Mouse (Mus musculus) retina, postnatal 7 days (tissue): ENCODE results near the gene Map4k5.

ENCODE experiments used
- DNase-seq: peaks from one replicate; pipeline ENCODE4 v3.0.0-alpha.2; 2012; ENCODE audit warnings: low read depth, low spot score

Gene Map4k5

GRCm38 (mm10) chr12:69788380-69788779 lies 104.6 kb downstream of the Map4k5 start:
- DNase-seq, result no peak

GRCm38 (mm10) chr12:69785471-69785870 lies 107.5 kb downstream of the Map4k5 start:
- no peak for DNase-seq

- no peak for DNase-seq
These were observed 109.6 kb downstream of the Map4k5 start for GRCm38 (mm10) chr12:69783247-69784025.

- no peak for DNase-seq
These were observed 110.9 kb downstream of the Map4k5 start for GRCm38 (mm10) chr12:69781935-69782650.

- no peak for DNase-seq
These were observed 111.5 kb downstream of the Map4k5 start for GRCm38 (mm10) chr12:69781480-69781879.

GRCm38 (mm10) chr12:69777957-69778356 lies 115.0 kb downstream of the Map4k5 start:
- DNase-seq, result no peak

GRCm38 (mm10) chr12:69777341-69777730 lies 115.7 kb downstream of the Map4k5 start:
- DNase-seq, result no peak

GRCm38 (mm10) chr12:69776607-69777340 lies 116.2 kb downstream of the Map4k5 start:
- no peak for DNase-seq

- no peak for DNase-seq
These were observed 124.2 kb downstream of the Map4k5 start for GRCm38 (mm10) chr12:69768841-69769240.

GRCm38 (mm10) chr12:69767476-69768258 lies 125.3 kb downstream of the Map4k5 start:
- DNase-seq, result no peak

- DNase-seq, result no peak
These were observed 126.7 kb downstream of the Map4k5 start for GRCm38 (mm10) chr12:69766185-69766904.

GRCm38 (mm10) chr12:69765543-69765942 lies 127.5 kb downstream of the Map4k5 start:
- no peak for DNase-seq

- no peak for DNase-seq
These were observed 131.4 kb downstream of the Map4k5 start for GRCm38 (mm10) chr12:69761603-69762002.

GRCm38 (mm10) chr12:69760743-69761406 lies 132.1 kb downstream of the Map4k5 start:
- no peak for DNase-seq

GRCm38 (mm10) chr12:69760014-69760413 lies 133.0 kb downstream of the Map4k5 start:
- DNase-seq, result no peak

- no peak for DNase-seq
These were observed 133.6 kb downstream of the Map4k5 start for GRCm38 (mm10) chr12:69759267-69759885.

GRCm38 (mm10) chr12:69758221-69759185 lies 134.5 kb downstream of the Map4k5 start:
- no peak for DNase-seq

- peak; percentile 39 for DNase-seq
These were observed 135.4 kb downstream of the Map4k5 start for GRCm38 (mm10) chr12:69757418-69758141.
